Mouse (Mus musculus): ENCODE results near the gene Cdc14a.

The Cdc14a gene

DNA sequence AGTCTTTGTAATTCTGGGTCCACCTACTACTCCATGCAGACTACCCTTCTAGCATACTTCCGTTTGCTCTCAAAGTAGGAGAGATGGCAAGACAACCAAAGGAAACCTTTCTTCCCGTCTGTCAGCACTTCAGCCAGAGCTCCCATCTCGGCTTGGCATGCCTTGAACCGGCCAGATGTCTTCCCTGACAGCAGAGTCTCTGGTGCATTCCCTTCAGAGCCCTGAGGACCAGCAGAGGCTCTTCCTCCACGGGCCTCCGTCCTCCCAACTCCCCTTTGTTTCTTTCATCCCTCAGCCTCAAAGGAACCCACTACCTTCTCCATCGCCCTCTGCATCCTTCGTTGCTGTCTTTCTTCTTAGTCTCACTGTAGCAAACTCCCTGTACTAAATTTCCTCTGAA, 93.9 kb downstream of the Cdc14a start:
- no peak for TF ChIP-seq GATA4 (IDR thresholded peaks at IDR 0.05; ENCODE audit: insufficient replicate concordance, low read length)

DNA sequence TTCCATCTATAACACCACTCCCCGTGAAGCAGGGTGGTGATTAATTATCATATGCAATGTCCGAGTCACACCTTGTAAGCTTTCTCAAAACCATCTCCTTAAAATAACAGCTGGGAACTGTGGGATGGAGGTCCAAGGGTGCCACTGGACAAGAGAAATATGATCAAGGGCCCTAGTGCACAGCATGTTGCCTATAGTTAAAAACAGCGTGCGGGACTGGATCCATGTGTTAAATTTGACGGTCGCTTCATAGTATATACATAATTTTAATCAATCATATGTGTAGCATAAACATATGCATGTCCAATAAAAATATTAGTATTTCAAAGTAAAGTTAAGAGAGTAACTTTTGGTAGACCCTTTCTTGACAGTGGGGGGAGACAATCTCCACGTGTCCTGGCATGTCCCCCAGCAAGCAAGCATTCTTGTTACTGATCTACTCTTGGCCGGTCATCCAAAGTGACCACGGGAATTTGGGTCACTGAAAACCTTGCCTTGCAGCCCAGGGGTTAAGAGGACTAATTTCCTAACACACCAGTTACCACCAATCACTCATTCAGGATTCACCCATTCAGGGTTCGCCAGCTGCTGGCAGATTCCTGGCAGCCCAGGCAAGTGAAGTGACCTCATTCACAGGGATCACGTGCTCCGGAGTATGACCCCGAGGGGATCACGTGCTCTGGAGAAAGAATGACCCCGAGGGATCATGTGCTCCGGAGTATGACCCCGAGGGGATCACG, 94.6 kb downstream of the Cdc14a start:
- TF ChIP-seq GATA4 (IDR thresholded peaks at IDR 0.05; ENCODE audit: insufficient replicate concordance, low read length): no peak

DNA sequence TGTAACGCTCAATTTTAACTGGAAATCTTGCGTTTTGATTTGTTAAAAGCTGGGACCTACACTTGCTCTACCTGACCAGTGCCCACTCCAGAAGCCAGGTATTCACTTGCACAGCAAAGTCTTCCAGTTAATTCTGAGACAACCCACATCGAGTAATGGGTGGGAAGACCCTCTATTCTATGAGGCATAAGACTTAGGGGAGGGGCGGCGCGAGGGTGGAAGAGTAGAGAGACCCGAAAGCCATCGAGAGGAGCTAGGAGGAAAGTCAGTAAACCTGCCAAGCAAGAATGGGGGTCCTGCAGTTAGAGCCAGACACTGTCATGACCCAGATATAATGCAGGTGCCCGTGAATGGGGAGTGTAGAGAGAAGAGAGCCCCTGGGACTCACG, 96.2 kb downstream of the Cdc14a start:
- no peak for TF ChIP-seq GATA4 (IDR thresholded peaks at IDR 0.05; ENCODE audit: insufficient replicate concordance, low read length)

DNA sequence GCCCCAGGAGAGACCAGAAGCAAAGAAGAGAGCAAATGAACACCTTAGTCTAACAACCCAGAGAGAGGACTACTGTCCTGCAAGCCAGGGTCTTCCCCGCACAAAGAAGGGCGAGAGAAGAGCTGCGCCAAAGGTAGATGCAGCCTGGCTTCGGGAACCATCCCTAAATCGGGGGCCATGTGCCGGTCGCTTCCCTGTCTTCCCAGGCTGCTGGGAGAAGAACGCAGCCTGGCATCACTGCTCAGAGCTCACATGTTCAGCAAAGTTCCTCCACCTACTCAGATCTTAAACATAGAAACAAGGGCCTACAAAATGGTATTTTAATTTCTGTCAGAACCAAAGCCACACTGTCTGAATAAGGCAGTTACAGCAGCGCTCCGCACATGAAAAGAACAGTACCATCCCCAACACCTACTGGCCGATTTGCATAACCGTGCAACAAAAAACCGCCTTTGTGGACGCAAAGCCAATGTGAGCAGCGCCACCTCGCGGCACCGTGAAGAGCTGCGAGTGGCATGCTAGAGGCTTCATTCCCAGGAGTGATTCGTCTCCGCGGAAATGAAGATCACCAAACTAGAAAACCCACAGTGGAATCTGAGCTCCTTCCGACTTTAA, 96.7 kb downstream of the Cdc14a start:
- no peak for TF ChIP-seq GATA4 (IDR thresholded peaks at IDR 0.05; ENCODE audit: insufficient replicate concordance, low read length)

DNA sequence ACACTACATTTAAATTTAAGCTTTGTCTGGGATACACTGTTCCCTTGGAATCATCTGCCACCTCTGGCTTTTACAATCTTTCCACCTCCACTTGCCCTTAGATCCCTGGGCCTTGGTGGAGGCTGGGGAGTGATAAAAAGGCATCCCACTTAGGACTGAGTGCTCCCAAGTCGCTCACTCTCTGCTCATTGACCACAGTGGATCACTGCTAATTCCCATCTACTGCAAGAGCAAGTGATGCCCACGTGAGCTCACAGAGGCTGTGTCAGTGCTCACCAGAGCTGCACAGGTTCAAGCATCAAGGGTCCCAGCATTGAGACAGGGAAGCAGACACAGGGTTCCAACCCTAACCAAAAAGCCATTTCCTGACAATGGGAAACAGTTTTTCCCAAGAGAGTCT, 98.3 kb downstream of the Cdc14a start:
- TF ChIP-seq GATA4 (IDR thresholded peaks at IDR 0.05; ENCODE audit: insufficient replicate concordance, low read length): no peak

DNA sequence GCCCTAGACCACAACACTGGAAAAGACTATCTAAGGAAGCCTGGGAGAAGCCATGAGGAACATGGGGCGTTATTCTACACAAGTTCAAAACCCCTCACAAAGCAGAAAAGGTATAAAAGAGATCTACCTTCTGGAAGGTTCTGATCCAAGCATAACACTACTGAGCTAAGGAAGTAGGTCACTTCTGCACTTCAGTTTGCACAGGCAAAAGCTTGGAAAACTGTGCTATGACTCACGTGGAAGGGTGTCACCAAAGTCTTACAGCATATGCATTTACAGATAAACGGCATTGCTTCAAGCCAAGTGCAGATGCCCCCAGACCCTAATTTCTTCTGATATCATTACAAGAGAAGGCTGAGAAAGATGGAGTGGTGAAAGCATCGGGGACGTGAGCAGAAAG, 104.1 kb downstream of the Cdc14a start:
- TF ChIP-seq GATA4 (IDR thresholded peaks at IDR 0.05; ENCODE audit: insufficient replicate concordance, low read length): no peak

DNA sequence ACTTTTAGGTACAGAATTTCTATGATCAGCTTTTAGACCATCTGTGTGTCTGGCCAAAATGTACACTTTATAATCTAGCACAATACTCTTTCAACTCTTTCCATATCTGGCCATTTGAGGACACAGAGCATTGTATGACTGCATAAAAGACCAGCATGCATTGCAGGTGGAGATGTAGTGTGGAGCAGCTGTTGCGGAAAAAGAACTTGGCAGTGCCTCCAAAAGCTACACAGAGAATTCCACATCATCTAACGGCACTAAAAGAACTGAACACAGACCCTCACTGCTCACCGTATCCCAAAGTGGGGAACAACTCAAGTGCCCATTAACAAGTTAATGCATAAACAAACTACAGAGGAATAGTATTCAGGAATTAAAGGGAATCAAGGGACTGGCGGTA, 112.0 kb downstream of the Cdc14a start:
- no peak for TF ChIP-seq GATA4 (IDR thresholded peaks at IDR 0.05; ENCODE audit: insufficient replicate concordance, low read length)

DNA sequence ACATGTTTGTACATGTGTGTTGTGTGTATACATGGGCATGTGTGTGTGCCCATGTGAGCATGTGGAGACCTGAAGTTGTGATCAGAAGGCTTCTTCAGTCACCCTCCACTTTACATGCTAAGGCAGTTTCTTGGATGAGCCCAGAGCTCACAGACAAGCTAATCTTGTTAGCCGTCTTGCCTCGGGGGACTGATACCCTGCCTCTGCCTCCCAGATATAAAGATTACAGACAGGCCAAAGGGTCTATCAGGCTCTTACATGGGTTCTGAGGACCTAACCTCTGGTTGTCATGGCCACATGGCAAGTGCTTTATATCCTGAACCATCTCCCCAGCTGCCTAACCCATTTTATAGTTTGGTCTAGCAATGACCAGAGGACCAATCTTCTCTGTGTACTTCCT, 112.7 kb downstream of the Cdc14a start:
- no peak for TF ChIP-seq GATA4 (IDR thresholded peaks at IDR 0.05; ENCODE audit: insufficient replicate concordance, low read length)

DNA sequence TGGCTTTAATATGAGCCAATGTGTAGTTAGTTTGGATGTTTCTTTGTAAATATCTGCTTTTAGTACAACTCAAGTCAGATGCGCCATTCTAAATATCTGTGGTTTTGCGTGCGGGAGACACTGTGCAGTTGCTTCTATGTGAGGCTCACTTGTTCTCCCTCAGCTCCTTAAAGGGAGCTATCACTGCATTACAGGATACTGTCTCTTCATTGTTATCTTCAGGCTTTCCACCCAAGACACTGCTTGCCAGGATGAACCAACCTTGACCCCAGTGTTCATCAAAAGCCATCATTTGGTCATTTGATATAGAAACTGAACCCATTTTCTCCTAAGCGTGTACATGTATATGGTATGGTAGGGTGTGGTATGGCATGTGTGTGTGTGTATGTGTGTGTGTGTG, 113.2 kb downstream of the Cdc14a start:
- TF ChIP-seq GATA4 (IDR thresholded peaks at IDR 0.05; ENCODE audit: insufficient replicate concordance, low read length): no peak

DNA sequence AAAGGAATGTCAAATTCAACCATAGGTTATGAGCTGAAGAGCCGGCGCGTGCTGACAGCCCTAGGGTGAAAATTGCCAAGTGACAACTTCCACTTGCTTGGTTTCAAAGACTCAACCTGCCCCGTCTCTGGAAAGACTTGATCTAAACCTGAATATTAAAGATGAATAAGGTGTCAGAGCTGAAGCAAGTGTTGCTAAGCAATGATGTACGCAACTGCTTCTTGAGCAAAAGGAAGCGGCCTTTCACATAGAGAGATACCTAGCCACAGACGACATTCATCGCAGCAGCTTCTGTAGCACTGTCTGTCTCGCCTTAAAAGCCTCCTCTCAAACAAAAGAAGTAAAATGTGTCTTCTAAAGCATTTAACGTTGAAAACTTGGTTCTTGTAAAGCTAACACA, 113.8 kb downstream of the Cdc14a start:
- TF ChIP-seq GATA4 (IDR thresholded peaks at IDR 0.05; ENCODE audit: insufficient replicate concordance, low read length): no peak

DNA sequence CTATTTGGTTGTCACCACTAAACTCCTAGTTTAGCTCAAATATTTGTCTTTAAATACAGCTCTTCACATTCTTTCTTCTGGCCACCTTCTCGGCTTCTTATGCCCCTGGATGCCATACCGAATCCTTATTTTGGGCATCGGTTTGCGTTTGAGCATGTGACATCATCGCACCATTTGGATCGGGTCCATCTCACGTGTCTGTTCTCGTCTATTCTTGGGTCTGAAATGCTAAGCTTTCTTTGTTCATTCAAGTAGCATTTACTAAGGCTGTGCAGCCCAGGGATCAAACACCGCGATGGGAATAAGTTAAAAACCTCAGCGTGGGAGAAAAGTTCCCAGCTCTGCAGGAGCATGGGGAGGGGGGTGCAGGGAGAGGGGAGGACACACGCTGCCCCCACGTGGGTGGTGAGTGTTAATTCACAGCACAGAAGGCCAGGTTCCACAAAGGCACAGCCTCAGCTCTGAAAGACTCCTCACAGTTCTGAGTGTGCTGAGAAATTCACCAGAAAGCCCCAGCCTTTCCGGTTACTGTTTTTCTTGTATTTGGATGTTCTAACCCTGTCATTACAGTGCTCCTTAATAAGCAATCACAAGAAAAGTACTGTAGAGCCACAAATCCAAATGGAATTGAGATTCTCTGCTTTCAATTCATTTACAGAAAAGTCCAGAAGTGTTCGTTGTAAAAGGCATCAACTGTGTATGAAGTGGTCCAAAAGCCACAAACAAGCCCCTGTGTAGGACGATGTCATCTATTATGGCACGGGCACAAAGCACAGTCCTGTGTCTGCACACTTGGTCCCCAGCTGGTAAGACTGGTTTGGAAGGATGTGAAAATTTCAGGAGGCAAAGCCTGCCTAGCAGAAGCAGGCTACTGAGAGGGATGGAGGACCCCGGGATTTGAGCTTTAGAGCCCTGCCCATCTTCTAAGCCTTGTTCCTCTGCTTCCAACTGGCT, 118.8 kb downstream of the Cdc14a start:
- no peak for TF ChIP-seq GATA4 (IDR thresholded peaks at IDR 0.05; ENCODE audit: insufficient replicate concordance, low read length)

DNA sequence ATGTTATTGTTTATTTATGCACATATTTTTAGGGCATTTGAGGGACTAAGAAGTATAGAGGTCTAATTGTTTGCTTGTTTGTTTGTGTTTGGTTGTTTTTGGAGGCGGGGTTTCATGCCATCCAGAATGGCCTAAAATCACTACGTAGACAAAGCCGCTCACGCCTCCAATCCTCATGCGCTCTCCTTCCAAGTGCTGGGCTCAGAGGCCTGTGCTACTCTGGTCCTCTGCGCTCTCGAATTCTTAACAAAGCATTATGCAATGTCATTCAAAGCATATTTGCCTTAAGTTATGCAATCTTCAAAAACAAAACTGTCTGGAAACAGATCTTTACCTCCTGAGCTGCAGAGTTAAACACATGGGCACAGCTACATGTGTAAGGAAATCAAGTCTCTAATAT, 121.3 kb downstream of the Cdc14a start:
- TF ChIP-seq GATA4 (IDR thresholded peaks at IDR 0.05; ENCODE audit: insufficient replicate concordance, low read length): no peak

DNA sequence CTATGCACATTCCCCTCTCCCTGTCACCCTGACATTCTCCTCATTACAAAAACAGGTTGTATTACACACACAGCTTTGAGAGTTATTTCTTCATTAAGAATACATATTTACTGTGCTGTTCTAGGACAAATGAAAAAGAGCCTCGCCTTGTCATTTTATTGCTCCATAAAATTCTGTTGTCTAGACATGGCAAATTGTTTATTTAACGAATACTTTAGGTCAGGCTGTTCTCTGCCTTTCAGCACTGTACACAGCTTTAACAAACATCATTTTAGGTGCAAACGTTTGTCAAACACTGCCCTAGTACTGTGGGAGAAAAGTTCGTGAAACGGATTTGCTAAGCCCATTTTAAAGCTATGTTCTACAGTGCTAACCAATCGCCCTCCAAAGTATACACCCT, 122.1 kb downstream of the Cdc14a start:
- TF ChIP-seq GATA4 (IDR thresholded peaks at IDR 0.05; ENCODE audit: insufficient replicate concordance, low read length): no peak

DNA sequence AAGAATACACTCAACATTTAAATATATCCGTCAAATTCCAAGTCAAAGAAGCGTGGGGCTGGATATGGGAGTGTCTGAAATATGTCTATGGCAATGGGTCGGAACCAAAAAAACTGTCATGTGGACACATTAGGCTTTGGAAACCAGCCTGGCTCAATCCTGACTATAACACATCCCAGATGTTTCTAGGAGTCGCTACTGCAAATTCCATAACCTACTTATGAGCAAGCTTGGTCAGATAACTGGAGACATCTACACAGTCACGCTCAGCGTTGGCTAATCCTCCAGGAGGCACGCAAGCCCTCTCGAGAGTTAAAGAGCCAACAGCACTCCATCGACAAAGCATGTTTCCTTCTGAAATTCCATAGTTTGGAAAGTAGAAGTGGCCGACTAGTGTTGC, 125.1 kb downstream of the Cdc14a start:
- TF ChIP-seq GATA4 (IDR thresholded peaks at IDR 0.05; ENCODE audit: insufficient replicate concordance, low read length): no peak

DNA sequence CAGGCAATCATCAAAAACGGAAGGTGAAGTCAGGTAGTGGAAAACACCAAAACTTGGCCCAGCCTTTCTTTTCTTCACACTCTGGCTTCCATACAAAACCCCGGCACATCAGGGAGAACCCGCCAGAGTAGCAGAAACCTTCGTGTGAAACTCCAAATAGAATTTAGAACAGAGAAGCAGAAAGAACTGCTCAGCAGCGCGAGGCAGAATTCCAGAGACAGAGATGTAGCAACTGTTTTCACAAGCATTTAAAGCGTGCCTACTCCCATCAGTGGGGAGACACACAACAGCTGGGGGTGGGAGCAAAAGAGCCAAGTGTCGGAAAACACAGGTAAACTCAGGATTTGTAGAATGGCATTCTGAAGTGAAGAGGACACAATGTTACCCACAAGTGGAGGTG, 125.8 kb downstream of the Cdc14a start:
- TF ChIP-seq GATA4 (IDR thresholded peaks at IDR 0.05; ENCODE audit: insufficient replicate concordance, low read length): no peak

DNA sequence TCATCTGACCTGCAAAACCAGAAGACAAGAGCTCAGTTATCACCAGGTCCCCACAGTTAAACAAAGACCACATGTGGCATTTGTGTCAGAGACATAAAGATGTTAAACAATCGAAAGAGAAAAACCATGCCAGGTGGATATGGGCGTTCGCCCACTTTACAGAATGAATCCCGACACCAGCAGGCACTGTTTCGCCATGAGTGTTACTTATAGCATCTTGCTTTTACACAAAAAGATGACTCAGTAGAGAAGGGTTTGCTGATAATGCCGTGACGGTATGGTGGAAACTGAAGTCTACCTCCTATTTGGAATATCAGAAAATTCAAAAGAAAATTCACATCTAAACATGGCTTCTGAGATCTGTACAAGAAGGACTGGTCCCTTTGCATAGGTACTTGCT, 126.7 kb downstream of the Cdc14a start:
- no peak for TF ChIP-seq GATA4 (IDR thresholded peaks at IDR 0.05; ENCODE audit: insufficient replicate concordance, low read length)
